Mouse (Mus musculus) layer of hippocampus, adult 9-10 months (tissue): ENCODE measurements around the gene Pcsk4.

Experiments
- DNase-seq: peaks from one replicate; pipeline ENCODE4 v3.0.0; 2022; ENCODE audit warnings: low spot score

Gene Pcsk4

GRCm38 (mm10) chr10:80321670-80322581 lies 7.4 kb downstream of the Pcsk4 start:
- no peak for DNase-seq

GRCm38 (mm10) chr10:80321014-80321669 lies 8.2 kb downstream of the Pcsk4 start:
- no peak for DNase-seq

- DNase-seq, result peak; percentile 68
Observed at GRCm38 (mm10) chr10:80320340-80320760, 8.9 kb downstream of the Pcsk4 start, which contains the start of gene 2310011J03Rik. Gene 2310011J03Rik, minus strand, starts transcription at chr10:80320537.

- DNase-seq, result no peak
Observed at GRCm38 (mm10) chr10:80317011-80317410, 12.3 kb downstream of the Pcsk4 start.

GRCm38 (mm10) chr10:80316359-80316781 lies 12.9 kb downstream of the Pcsk4 start:
- DNase-seq, result no peak

- no peak for DNase-seq
Observed at GRCm38 (mm10) chr10:80315315-80315714, 14.0 kb downstream of the Pcsk4 start.

GRCm38 (mm10) chr10:80314494-80315001 lies 14.8 kb downstream of the Pcsk4 start:
- no peak for DNase-seq

DNA sequence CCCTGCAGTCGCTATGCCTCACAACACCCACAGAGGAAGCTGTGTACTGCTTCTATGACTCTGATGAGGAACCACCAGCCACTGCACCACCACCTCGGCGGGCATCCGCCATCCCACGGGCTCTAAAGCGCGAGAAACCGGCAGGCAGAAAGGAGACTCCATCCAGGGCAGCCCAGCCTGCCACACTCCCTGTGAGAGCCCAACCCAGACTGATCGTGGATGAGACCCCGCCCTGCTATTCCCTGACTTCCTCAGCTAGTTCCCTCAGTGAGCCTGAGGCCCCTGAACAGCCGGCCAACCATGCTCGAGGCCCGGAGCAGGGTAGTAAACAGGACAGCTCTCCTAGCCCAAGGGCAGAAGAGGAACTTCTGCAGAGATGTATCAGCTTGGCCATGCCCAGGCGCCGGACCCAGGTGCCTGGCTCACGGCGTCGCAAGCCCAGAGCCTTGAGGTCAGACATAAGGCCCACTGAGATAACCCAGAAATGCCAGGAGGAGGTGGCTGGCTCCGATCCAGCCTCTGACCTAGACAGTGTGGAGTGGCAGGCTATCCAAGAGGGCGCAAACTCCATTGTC lies 15.6 kb downstream of the Pcsk4 start:
- no peak for DNase-seq

DNA sequence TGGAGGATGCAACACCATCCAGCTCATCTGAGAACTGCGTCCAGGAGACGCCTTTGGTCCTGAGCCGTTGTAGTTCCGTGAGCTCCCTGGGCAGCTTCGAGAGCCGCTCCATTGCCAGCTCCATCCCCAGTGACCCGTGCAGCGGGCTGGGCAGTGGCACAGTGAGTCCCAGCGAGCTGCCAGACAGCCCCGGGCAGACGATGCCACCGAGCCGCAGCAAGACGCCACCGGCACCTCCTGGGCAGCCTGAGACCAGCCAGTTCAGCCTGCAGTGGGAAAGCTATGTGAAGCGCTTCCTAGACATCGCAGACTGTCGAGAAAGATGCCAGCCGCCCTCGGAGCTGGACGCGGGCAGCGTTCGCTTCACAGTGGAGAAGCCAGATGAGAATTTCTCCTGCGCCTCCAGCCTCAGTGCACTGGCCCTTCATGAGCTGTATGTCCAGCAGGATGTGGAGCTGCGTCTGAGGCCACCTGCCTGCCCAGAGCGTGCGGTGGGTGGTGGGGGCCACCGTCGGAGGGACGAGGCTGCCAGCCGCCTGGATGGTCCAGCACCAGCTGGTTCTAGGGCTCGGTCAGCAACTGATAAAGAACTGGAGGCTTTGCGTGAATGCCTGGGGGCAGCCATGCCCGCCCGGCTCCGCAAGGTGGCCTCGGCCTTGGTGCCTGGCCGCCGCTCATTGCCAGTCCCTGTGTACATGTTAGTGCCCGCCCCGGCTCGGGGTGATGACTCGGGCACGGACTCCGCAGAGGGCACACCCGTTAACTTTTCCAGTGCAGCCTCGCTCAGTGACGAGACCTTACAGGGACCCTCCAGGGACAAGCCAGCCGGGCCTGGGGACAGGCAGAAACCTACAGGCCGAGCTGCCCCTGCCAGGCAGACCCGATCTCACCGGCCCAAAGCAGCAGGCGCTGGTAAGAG lies 16.5 kb downstream of the Pcsk4 start:
- DNase-seq, result no peak

GRCm38 (mm10) chr10:80311560-80311959 lies 17.7 kb downstream of the Pcsk4 start:
- no peak for DNase-seq

DNA sequence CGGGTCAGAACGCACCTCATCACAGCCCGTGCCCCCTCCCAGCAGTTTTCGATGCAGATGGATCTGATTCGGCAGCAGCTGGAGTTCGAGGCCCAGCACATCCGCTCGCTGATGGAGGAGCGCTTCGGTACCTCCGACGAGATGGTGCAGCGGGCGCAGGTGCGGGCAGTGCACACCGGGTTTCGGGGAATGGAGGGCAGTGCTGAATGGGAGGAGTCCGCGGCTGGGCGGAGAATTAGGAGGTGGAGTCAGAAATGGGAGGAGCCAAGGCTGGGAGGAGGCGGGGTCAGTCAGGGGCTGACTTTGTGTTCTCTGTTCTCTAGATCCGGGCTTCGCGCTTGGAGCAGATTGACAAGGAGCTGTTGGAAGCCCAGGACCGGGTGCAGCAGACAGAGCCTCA lies 24.4 kb downstream of the Pcsk4 start:
- no peak for DNase-seq

DNA sequence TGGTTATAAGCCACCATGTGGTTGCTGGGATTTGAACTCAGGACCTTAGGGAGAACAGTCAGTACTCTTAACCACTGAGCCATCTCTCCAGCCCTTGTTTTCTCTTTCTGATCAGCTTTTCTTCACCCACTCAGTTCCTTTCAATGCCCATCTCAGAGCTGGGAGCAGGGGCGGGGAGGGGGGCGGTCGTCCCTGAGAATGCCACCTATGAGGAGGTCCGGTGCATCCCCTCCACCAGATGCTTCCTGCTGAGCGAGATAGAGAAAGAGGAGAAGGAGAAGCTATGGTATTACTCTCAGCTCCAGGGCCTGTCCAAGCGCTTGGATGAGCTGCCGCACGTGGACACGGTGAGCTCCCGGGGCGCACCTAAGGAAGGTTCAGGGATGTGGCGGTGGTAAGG lies 24.8 kb downstream of the Pcsk4 start:
- no peak for DNase-seq

DNA sequence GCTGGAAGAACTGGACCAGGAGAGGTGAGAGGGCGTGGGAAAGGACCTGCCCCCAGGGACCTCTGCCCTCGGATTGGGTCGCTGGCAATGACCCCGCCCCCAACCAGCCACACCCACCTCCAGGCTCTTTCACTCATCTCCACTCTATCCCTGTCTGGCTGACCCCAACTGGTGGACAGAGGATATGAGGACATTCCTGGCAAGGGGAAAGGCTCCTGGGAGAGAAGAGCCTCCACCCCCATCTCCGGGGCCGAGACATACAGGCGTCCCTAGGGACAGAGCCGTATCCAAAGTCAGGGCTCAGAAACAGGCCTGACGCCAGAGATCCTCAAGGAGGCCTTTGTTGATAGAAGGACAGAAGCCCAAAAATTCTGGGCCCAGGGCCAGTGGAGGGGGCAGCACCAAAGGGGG lies 26.8 kb downstream of the Pcsk4 start:
- DNase-seq, result no peak

DNA sequence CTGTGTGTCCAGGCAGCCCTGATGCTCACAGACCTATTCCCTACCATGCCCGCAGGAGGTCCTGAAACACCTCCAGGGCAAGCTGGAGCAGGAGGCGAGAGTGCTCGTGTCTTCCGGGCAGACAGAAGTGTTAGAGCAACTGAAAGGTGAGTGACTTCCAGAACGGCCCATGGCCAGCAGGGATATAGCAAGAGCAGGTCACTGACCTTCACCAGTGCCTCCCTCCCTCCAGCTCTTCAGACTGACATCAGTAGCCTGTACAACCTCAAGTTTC lies 27.3 kb downstream of the Pcsk4 start:
- no peak for DNase-seq

DNA sequence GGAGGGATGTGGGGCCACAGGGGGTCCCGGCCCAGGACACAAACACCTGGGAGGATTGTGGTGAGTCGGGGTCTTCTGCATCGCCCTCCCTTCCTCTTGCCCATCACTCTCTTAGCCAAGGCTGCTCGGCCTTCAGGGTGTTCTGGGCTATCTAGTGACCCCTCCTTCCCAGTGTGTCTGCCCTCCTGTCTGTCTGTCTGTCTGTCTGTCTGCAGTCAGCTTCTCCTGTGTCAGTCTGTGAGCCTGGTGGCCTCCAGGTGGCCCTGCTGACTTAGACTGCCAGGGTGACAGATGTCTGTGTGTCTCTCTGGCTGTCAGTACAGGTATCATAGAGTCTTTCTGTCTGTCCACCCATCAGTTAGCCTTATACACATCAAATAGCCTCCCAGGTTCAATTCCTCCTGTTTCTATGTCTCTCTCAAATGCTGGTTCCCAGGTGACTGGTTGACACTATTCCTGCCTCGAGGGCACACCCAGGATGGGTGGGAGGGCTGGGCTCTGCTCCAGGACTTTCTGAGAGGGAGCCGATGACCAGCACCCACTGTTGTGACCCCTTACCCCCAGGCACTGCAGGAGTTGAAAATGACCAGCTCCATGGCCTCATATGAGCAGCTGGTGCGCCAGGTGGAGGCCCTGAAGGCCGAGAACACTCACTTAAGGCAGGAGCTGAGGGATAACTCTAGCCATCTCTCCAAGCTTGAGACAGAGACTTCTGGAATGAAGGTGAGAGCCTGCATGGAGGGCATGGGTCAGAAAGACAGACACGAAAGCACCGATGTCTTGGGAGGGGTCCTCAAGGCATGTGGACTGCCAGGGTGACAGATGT lies 27.8 kb downstream of the Pcsk4 start:
- DNase-seq, result no peak

GRCm38 (mm10) chr10:80300672-80301181 lies 28.6 kb downstream of the Pcsk4 start:
- DNase-seq, result no peak

DNA sequence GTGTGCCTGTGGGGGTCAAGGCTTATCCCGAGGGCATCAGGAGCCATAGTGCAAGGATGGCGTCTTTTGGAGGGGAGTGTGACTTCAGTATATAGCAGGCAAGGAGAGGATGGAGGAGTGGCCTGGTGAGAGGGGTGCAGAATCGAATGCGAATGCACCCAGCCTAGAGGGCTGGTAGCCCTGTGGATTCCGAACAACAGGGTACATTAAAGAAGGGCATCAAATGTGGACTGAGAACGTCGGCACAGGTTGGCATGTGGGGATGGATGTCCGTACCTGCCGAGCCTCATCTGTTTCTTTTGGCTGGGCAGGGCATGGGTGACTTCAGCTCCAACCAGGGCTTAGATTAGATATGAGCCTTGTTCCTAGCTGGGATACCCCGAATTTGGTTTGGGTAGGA lies 29.5 kb downstream of the Pcsk4 start:
- DNase-seq, result no peak

DNA sequence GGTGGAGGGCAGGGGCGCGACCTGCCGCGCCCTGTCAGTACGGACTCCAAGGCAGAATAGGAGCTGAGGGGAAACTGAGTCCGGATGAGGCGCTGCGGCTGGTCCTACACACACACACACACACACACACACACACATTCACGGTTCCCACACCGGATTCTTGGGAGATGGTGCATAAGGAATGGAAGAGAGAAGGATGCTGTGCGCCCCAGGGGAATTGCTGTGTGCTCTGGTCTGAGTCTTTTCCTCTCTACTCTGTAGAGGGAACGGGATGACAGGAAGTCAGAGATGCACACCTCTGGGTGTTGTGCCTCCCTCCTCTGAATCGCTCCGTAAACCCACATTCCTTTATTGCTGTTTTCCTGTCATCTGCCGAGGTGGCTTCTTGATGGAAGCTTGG lies 30.0 kb downstream of the Pcsk4 start:
- no peak for DNase-seq

DNA sequence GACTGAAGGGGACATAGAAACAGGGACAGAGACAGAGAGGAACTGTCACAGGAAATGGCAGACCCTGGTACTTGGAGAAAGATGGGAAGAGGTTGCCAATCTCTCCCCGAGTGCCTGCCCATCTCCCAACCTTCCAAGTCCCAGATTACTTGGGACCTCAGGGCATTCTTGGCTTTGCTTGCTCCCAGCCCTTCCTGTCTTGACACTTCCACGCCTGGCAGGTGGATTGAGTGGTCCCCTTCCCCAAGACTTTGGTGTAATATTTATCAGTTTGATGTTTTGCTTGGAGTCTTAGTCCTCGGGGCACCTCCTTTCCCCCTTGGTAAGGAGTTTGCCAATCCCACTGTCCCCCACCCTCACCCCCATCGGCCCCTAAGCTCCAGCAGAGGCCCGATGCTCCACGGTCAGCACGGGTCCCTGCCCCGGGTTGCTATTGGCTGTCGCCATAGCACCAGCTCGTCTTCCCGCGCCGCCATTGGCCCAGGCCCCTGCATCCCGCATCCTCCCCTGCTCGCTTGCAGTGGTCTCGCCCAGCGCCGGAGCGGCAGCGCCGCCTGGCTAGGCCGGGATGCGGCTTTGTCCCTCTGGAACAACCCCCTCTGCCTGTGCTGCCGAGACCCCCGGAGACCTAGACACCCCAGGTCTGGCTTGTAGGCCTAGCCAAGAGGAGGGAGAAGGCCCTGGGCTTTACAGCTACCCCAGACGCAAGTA lies 30.6 kb downstream of the Pcsk4 start:
- peak; percentile 68 for DNase-seq

- DNase-seq, result no peak
Observed at GRCm38 (mm10) chr10:80297526-80298133, 31.7 kb downstream of the Pcsk4 start.
